Mouse (Mus musculus) heart, embryonic 11.5 days (tissue): ENCODE measurements at regions not wholly inside any gene's neighbourhood (a gene's known extent, or its start where the extent isn't known, plus 50 kb on each side); places are given as distances from the start of the nearest gene placed in this dataset.

Experiments
- ATAC-seq: fragments of 200-750 bp; cut with Nextera tagmentation; replicated peaks from 2 replicates; pipeline ENCODE4 v1.8.0; 2017; ENCODE audit warnings: moderate library complexity; ENCODE audit not compliant: insufficient number of reproducible peaks, low FRiP score, low TSS enrichment
- H3K27ac ChIP-seq: fragments of 300-500 bp; sonication (generic); 2 replicates; pipeline ENCODE4 v1.5.1; 2014; ENCODE audit warnings: mild to moderate bottlenecking, low read depth, low read length
- H3K27me3 ChIP-seq: fragments of 300-500 bp; sonication (generic); 2 replicates; pipeline ENCODE4 v1.6.1; 2014; ENCODE audit warnings: mild to moderate bottlenecking, low read length, mixed read lengths; ENCODE audit not compliant: control insufficient read depth, insufficient read depth
- H3K36me3 ChIP-seq: fragments of 300-500 bp; sonication (generic); 2 replicates; pipeline ENCODE4 v1.6.1; 2014; ENCODE audit warnings: mild to moderate bottlenecking, low read length, moderate library complexity, mixed read lengths; ENCODE audit not compliant: control insufficient read depth, insufficient read depth
- H3K4me1 ChIP-seq: fragments of 300-500 bp; sonication (generic); 2 replicates; pipeline ENCODE4 v1.6.1; 2014; ENCODE audit warnings: low read length; ENCODE audit not compliant: control insufficient read depth, insufficient read depth
- H3K4me2 ChIP-seq: fragments of 300-500 bp; sonication (generic); 2 replicates; pipeline ENCODE4 v1.6.1; 2014; ENCODE audit warnings: mild to moderate bottlenecking, moderate library complexity
- H3K4me3 ChIP-seq: fragments of 300-500 bp; sonication (generic); 2 replicates; pipeline ENCODE4 v1.5.1; 2014; ENCODE audit warnings: low read depth, low read length
- H3K9ac ChIP-seq: fragments of 300-500 bp; sonication (generic); 2 replicates; pipeline ENCODE4 v1.6.1; 2014; ENCODE audit warnings: mild to moderate bottlenecking, low read depth, low read length, moderate library complexity
- H3K9me3 ChIP-seq: fragments of 300-500 bp; sonication (generic); replicated peaks from 2 replicates; pipeline ENCODE4 v1.6.1; 2016; ENCODE audit warnings: low read length; ENCODE audit not compliant: control insufficient read depth
- WGBS: fragments of 180-500 bp; shearing (Covaris S2); extraction: QIAGEN DNeasy Blood & Tissue Kit; methylation state at CpG from one replicate; pipeline ENCODE4 v1.1.7; 2014; ENCODE audit not compliant: insufficient replicate concordance; 5-methylcytosine and 5-hydroxymethylcytosine counted together

DNA sequence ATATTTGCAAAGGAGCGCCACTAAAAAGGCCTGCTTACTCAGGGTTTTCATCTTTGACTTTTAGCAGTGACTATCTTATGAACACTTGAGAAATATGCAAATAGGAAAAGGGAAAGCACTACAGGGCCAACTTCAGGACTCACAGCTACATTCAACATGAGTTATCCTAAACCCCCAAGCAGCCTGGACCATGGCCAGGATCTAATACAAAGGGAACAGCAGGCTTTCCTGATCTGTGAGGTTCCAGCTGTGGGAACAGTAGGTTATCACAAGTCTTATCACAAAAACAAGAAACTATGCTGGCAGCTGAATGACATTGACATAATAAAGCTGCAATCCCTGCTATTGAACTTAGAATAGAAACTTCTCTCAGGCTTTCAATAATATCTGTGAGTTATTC is 317.4 kb upstream of the Slc35b3 start:
- Histone ChIP-seq H3K4me3 (no peak overlapping the region), H3K27ac (no peak overlapping the region), H3K27me3 (no peaks in the 10 kb centered on the region), H3K9me3 (no peaks in the 10 kb centered on the region), H3K4me2 (no peak overlapping the region), H3K4me1 (no peaks in the 10 kb centered on the region), H3K9ac (no peak overlapping the region), H3K36me3 (no peaks in the 10 kb centered on the region)
- WGBS = 81% methylated on average over 1 of the region's 1 CpGs
- ATAC-seq = no peak

DNA sequence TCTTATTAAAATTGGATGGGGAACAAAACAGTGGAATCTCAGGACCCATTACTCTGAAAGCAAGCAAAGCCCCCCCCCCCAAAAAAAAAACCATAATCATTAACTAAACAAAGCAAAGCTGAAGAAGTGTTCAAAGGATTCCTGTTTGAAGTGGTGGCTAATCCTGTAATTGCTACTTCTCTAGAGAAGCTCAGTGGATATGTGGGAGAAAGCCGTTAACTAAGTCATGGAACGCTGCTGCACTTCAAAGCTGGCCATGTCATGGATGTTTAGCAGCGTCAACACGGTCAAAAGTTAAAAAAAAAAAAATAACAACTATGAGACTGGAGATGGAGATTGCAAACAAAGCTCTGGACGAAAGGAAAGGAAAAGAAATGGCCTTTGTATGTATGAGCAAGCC is 305.3 kb upstream of the Slc35b3 start:
- Histone ChIP-seq H3K27ac (no peak overlapping the region), H3K9ac (no peak overlapping the region), H3K9me3 (no peaks in the 10 kb centered on the region), H3K36me3 (no peaks in the 10 kb centered on the region), H3K4me1 (no peaks in the 10 kb centered on the region), H3K4me2 (no peak overlapping the region), H3K27me3 (no peaks in the 10 kb centered on the region), H3K4me3 (no peak overlapping the region)
- WGBS = 73% methylated on average over 5 of the region's 5 CpGs
- ATAC-seq = no peak

DNA sequence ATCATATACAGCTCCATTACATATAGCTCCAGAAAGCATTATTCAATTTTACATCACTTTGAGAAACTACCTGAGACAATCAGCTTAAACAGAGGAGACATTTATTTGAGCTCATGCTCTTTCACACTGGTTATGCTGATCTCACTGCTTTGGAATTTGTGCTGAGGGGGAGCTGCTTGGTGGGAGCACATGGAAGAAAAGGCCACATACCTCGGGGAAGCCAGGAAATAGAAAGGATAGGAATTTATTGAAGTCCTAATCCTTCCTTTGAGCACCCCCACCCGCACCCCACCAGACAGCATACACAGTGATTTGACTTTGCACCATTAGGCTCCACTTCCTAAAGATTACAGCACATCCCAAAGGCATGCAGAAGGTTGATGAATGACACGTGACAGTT is 296.0 kb upstream of the Slc35b3 start:
- Histone ChIP-seq H3K36me3 (no peaks in the 10 kb centered on the region), H3K4me3 (no peak overlapping the region), H3K4me2 (no peak overlapping the region), H3K4me1 (no peaks in the 10 kb centered on the region), H3K9me3 (no peaks in the 10 kb centered on the region), H3K27me3 (no peaks in the 10 kb centered on the region), H3K9ac (no peak overlapping the region), H3K27ac (no peak overlapping the region)
- no peak for ATAC-seq
- 40% methylated on average over 3 of the region's 3 CpGs for WGBS

DNA sequence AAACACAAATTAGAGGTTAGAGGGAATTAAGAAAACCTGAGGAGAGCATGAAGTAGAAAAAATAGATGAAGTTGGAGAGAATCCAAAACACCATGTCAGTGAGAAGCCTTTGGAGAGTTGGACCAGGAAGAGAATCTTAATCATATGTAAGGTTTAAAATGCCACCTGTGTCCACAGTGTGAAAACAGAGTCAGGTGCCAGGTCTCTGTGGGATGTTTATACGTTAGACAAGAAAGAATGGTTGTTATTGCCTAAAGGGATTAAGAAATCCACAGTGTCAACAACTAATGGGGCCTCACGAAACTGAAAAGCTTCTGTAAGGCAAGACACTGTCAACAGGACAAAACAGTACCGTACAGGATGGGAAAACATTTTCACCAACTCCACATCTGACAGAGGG is 294.7 kb upstream of the Slc35b3 start:
- no peaks in the 10 kb centered on the region for H3K36me3 ChIP-seq
- H3K9me3 ChIP-seq = no peaks in the 10 kb centered on the region
- WGBS = 70% methylated on average over 3 of the region's 3 CpGs
- no peak overlapping the region for H3K4me2 ChIP-seq
- ATAC-seq = no peak
- no peak overlapping the region for H3K4me3 ChIP-seq
- no peaks in the 10 kb centered on the region for H3K27me3 ChIP-seq
- no peak overlapping the region for H3K9ac ChIP-seq
- no peak overlapping the region for H3K27ac ChIP-seq
- H3K4me1 ChIP-seq = no peaks in the 10 kb centered on the region

DNA sequence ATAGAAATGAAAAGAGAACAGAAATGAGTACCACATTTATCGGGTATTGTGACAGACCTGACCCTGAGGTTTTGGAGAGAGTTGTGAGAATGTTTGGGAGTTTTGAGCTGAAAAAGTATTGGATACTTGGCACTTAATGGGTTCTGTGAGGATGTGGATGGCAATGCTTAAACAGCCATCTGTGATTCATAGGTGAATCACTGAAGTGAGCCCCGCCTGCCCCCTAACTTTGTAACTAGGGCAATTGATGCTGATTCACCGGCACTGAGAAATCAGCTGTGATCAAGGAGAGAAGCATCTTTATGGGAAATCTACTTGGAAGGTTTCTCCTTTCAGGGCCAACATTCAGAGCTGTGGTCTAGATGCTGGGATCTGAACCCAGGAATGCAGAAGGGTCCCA is 291.9 kb upstream of the Slc35b3 start:
- Histone ChIP-seq H3K9me3 (no peaks in the 10 kb centered on the region), H3K4me2 (no peak overlapping the region)
- 83% methylated on average over 3 of the region's 3 CpGs for WGBS

DNA sequence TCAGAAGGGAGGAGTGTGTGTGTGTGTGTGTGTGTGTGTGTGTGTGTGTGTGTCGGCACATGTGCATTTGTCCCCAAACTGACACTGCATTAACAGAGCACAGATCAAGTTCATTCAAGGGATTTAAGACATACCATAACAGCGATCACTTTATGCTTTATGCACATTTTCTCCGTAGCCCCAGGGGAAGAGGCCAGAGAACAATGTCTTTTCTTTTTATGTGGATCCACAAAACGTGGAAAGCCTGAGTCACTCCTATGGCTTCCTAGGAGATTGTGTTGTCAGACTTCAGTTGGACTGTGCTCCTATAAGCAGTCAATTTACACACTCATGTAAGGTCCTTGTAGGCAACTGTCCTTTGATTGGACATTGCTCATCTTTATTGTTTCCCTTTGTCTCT is 289.4 kb upstream of the Slc35b3 start:
- Histone ChIP-seq H3K4me2 (no peak overlapping the region), H3K4me3 (no peak overlapping the region), H3K36me3 (no peaks in the 10 kb centered on the region), H3K9me3 (no peaks in the 10 kb centered on the region), H3K9ac (no peak overlapping the region), H3K27me3 (no peaks in the 10 kb centered on the region), H3K4me1 (no peaks in the 10 kb centered on the region), H3K27ac (no peak overlapping the region)
- WGBS = 76% methylated on average over 4 of the region's 4 CpGs
- ATAC-seq = no peak

More for the DNA sequence above, 291.9 kb upstream of the Slc35b3 start:
- H3K9ac ChIP-seq = no peak overlapping the region
- no peak overlapping the region for H3K4me3 ChIP-seq
- no peak overlapping the region for H3K27ac ChIP-seq
- H3K4me1 ChIP-seq = no peaks in the 10 kb centered on the region
- no peaks in the 10 kb centered on the region for H3K36me3 ChIP-seq
- H3K27me3 ChIP-seq = no peaks in the 10 kb centered on the region
- ATAC-seq = no peak

DNA sequence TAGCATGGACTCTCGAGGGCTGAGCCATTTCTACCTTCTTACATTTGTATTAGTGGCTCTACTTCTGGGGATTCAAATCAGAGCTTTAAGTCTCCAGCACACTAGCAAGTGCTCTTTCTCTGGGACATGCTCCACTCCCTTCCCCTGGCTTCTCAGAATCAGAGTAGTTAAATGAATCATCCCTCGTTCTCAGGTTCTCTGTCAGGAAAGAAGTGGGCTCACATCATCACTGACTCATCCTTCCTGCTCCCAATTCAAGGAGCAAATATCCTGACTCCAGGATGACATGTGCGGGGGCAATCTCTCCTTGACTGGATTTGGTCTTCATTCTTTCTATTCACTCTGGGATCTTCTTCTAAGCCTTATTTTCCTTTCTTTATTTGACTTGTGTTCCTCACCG is 266.2 kb upstream of the Slc35b3 start:
- Histone ChIP-seq H3K4me1 (no peaks in the 10 kb centered on the region), H3K9ac (no peak overlapping the region), H3K4me2 (no peak overlapping the region), H3K27ac (no peak overlapping the region), H3K27me3 (no peaks in the 10 kb centered on the region), H3K36me3 (no peaks in the 10 kb centered on the region), H3K9me3 (no peaks in the 10 kb centered on the region), H3K4me3 (no peak overlapping the region)
- WGBS = 75% methylated on average over 4 of the region's 4 CpGs
- no peak for ATAC-seq

DNA sequence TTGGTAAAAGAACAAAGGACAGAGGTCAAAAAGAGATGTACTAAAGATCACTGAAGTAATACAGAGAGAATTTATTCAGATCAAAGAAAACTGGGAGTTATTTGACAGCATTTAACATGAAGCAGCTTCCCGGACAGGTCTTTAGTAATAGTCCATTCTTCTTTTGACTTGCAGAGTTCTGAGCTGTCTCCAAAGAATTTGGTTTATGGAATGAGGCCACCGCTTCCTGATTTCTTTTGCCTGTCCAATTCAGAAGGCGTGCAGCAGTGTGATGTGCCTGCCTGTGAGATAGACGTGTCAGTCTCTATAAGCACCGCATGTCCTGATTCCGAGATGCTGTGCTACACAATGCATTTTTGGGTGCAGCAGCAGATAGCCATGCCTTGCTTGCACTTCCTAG is 265.0 kb upstream of the Slc35b3 start:
- WGBS = 74% methylated on average over 6 of the region's 6 CpGs
- H3K9me3 ChIP-seq = no peaks in the 10 kb centered on the region
- ATAC-seq = no peak

DNA sequence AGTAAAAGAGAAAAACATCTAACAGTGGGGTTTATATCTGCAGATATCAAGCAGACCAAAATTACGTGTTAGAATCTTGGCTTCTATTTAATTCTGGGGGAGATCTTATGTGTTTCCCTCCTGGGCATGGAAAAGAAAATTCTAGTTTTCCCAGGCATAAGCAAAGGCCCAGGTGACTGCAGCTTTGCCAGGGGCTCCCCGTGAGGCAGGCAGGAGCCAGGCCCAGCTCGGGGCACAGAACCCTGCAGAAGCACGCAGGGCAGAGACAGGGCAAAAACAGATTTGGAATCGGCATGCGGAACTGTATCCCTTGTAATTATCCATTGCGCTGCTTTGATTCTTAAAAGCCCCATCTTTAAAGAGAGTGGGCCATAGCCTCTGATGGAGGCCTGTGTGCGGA is 250.4 kb upstream of the Slc35b3 start:
- H3K4me3 ChIP-seq = no peak overlapping the region
- WGBS = 84% methylated on average over 8 of the region's 8 CpGs
- no peaks in the 10 kb centered on the region for H3K4me1 ChIP-seq
- no peak for ATAC-seq
- no peak overlapping the region for H3K9ac ChIP-seq
- no peaks in the 10 kb centered on the region for H3K27me3 ChIP-seq
- H3K9me3 ChIP-seq = no peaks in the 10 kb centered on the region
- H3K36me3 ChIP-seq = no peaks in the 10 kb centered on the region
- no peak overlapping the region for H3K27ac ChIP-seq
- H3K4me2 ChIP-seq = no peak overlapping the region

More for the DNA sequence above, 265.0 kb upstream of the Slc35b3 start:
- no peak overlapping the region for H3K4me2 ChIP-seq
- H3K4me1 ChIP-seq = no peaks in the 10 kb centered on the region
- H3K27me3 ChIP-seq = no peaks in the 10 kb centered on the region
- no peak overlapping the region for H3K9ac ChIP-seq
- no peak overlapping the region for H3K4me3 ChIP-seq
- H3K36me3 ChIP-seq = no peaks in the 10 kb centered on the region
- H3K27ac ChIP-seq = no peak overlapping the region
